Mouse (Mus musculus) T-helper 17 cell (primary cell): ENCODE results near the gene Sohlh1.
"Not testable (repeated sequence)": the region's sequence is repeated elsewhere in the genome, so short reads cannot be mapped to it uniquely, and the experiment has no call there.

Experiments
- in situ Hi-C, 2 experiments: fragments of 300-600 bp; cut with MboI, MseI; formaldehyde crosslinking; loops; 1 replicate in 1 of 2; 2 replicates in 1 of 2; pipeline ENCODE4 v1.15.1; 2025; ENCODE audit warnings: high pct_unique_total_duplicates in 2 of 2

Sohlh1 gene

GRCm38 (mm10) chr2:25842161-25842560 lies 4.9 kb downstream of the Sohlh1 start:
- in situ Hi-C loops: no loop called here

- in situ Hi-C loops: no loop called here
These were observed 10.8 kb downstream of the Sohlh1 start for GRCm38 (mm10) chr2:25836291-25836690.

DNA sequence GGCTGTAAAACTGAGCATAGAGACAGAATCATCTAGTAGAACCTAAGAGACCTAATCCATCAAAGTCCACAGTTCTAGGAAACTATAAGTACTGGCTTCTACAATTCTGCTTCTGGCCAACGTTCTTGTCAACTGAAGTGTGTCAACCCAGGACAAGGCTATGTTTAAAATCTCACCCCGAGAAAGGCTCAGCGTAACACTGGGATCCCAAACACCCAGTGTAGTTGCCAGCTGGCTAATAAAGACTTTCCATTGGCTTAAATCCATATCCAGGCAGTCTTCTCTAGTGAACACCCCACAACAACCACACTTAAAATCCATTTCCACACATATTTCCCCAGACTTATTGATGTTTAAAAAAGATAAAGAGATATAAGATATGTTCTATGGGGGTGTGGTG lies 16.3 kb downstream of the Sohlh1 start:
- in situ Hi-C loops: no loop called here

DNA sequence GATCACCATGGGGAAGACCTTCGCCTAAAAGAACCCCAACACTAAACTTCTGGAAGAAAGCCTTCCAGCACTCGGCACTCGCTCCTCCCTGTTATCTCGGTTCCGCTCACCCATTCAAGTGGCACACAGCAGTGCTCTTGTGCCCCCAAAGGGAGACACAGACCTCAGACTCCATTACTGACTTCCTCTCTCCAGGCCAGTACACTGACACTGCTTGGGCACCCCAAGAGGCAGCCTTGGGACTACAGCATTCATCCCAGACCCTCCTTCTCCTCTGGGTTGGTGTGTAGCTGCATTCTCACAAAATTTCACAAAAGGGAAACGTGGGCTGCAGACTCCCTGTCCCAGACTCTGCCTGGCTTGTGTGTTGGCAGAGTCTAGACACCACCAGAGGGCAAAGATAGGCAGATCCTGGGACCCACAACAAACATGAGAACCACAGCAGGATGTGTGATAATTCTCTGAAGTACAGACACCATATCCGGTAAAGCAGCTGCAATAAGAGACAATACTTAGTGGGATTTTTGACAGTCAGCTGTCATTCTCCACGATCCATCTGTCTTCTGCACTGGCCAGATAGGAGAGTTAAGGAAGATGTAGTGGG lies 18.6 kb downstream of the Sohlh1 start:
- in situ Hi-C loops: loop anchor here (5.0 kb wide), 2 partner anchors 61 to 956 kb away; partner anchors contain the start of gene Lcn3 (in 1 of the 2)

GRCm38 (mm10) chr2:25824751-25825150 lies 22.3 kb downstream of the Sohlh1 start:
- in situ Hi-C loops: loop anchor here (5.0 kb wide), 2 partner anchors 57 to 952 kb away; partner anchors contain the start of gene Lcn3 (in 1 of the 2)

DNA sequence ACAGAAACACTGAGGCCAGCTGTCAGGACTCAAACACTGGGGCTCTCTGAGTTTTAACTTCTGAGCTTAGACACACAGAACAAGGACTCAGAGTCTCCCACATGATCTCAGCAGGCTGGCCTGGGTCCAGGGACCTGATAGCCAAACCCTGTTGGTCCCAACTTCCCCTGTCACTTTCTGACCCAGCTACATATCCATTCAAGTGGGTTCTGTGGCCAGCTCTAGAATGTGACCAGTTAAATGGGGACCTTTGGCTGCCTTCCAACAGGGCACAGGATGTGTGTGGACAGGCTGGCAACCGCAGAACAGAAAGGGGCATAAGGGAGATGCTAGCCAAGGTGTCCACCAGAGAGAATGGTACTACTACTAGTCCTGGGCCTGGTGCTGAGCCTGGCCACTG lies 24.2 kb downstream of the Sohlh1 start, which contains the start of gene Lcn9:
Gene Lcn9 (plus strand): TSS at position 348 of the 400 bp plus-strand sequence.
- in situ Hi-C loops: no loop called here

DNA sequence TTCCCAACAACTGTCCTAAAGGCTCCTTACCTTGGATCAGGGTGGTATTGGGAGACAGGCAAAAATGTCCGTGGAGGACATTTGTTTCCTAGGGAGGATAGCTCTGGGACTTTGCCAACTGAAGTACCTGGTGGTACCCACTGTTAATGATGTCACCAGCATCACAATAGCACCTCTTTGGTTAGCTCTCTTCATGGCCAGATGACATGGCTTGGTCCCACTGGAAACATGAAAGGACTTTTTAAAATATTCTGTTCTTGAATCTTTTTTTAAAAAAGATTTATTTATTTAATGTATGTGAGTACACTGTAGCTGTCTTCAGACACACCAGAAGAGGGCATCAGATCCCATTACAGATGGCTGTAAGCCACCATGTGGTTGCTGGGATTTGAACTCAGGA lies 31.3 kb downstream of the Sohlh1 start, which contains the start of gene Glt6d1:
Gene Glt6d1 (minus strand): TSS at position 101 of the 400 bp plus-strand sequence.
- in situ Hi-C loops: not testable (repeated sequence)

DNA sequence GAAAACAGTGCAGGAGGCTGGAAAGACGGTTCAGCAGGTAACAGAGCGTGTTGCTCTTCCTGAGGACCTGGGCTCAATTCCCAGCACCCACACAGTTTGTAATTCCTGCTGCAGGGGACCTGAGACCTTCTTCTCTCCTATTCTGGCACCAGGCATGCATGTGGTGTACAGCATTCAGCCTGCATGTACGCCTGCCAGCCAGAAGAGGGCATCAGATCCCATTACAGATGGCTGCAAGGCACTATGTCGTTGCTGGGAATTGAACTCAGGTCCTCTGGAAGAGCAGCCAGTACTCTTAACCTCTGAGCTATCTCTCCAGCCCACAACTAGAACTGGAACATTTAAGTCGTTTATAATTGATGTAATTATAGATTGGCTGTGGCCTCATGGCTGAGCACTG lies 33.7 kb downstream of the Sohlh1 start:
- in situ Hi-C loops: no loop called here

DNA sequence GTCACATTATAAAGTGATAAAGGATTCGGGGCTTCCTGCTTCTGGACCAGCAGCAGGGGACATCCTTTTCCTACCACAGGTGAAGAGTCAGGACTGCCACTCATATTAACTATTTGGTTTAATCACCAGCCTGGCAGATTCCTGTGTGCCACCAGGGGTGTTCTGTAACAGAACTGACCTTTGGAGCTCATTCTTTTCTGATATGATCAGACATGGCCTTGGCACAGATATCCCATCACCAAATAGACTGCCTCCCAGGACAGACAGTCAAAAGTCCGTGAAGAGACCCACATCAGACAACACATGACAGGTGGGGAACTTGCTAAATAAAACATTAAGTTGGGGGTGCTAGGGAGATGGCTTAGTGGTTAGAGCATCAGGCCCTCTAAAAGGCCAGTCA lies 35.3 kb downstream of the Sohlh1 start:
- in situ Hi-C loops: no loop called here

DNA sequence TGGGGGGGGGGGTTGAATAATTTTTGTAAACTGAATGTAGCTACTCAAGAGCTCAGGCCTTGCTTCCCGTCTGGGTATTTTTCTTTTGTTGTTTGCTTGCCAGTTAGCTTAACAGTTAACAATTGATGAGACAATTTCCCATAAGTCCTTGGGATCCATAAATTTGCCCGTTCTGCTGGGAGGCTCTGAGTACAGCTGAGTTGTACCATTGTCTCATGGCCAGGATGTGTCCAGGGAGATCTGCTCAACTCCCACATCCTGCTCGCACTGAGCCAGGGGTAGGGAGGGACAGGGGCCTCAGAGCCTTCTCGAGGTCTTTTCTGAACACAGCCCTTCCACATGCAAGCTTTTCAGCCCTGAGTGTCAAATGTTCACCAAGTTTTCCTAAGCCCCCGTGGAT lies 49.0 kb downstream of the Sohlh1 start:
- in situ Hi-C loops: no loop called here

GRCm38 (mm10) chr2:25797635-25798034 lies 49.4 kb downstream of the Sohlh1 start:
- in situ Hi-C loops: no loop called here
